Mouse (Mus musculus): ENCODE results near the gene Slamf6. TPM values are rescaled to one million over a fixed set of nuclear protein-coding genes. Genes with fewer than 3 reads are reported as not detected.

Gene Slamf6
- polyA plus RNA-seq, 1 experiment from 2014 or later, result not detected

DNA sequence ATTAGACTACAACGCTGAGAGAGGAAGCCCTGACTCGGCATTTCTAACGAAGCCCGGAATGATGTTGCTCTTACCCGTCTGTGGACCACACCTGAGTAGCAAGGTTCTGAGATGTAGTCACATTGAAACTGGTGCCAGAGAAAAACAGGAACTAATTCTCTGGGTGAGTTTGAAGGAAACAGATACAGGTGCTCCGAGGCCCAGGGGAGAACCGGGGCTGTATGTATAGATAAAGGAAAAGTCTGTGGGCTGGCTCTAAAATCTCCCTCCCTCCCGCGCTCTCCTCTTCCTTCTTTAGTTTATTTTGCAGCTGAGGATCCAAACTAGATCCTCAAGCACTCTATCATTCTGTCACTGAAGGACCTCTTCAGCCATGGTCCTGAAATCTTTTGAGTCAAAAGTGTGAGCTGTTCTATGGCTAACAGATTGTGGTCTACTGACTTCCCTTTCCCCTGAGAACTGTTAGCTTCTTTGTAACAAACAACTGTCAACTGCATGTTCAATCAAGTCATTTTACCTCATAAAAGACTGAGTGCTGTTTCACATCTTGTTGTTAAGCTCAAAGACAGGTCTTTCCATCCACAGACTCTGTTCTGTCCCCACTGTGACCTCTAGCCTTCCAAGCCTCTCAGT lies 3.8 kb downstream of the Slamf6 start:
- no peaks in the 10 kb centered on the region for H3K4me1 ChIP-seq (ENCODE audit: control insufficient read depth, insufficient read depth, low read length)
- no peak for ATAC-seq (ENCODE audit: low read depth)
- H3K36me3 ChIP-seq (ENCODE audit: control insufficient read depth, insufficient read depth, low read length), result no peaks in the 10 kb centered on the region
- no peak overlapping the region for H3K4me3 ChIP-seq (ENCODE audit: low read depth, low read length)
- H3K4me2 ChIP-seq (ENCODE audit: low read depth, low read length), result no peak overlapping the region
- H3K9me3 ChIP-seq (ENCODE audit: control insufficient read depth, low read length), result no peaks in the 10 kb centered on the region
- H3K27me3 ChIP-seq (ENCODE audit: control insufficient read depth, insufficient read depth, low read length), result no peaks in the 10 kb centered on the region
- H3K27ac ChIP-seq (ENCODE audit: low read depth, low read length), result no peak overlapping the region
- no peak overlapping the region for H3K9ac ChIP-seq (replicated peaks; ENCODE audit: low read depth, low read length)
- 89% methylated on average over 9 of the region's 9 CpGs for WGBS

DNA sequence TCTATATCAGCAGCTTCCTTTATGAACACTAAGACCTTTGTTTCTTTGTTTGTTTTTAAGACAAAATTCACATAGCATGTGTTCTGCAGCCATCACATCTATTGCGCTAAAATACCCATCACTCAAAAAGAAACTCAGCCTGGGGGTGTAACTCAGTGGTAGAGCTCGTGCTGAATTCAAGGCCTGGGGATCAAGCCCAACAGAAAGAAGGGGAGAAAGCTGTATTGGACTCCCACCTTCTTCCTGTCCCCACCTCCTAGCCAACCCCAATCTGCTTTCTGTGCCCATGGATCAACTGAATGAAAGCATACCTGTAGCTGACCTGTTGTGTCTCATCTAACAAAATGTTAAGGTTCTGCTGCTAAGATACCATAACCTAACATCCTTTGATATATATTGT lies 4.3 kb downstream of the Slamf6 start:
- Histone ChIP-seq H3K4me1 (ENCODE audit: control insufficient read depth, insufficient read depth, low read length) (no peaks in the 10 kb centered on the region), H3K4me3 (ENCODE audit: low read depth, low read length) (no peak overlapping the region), H3K9me3 (ENCODE audit: control insufficient read depth, low read length) (no peaks in the 10 kb centered on the region), H3K27me3 (ENCODE audit: control insufficient read depth, insufficient read depth, low read length) (no peaks in the 10 kb centered on the region), H3K9ac (replicated peaks; ENCODE audit: low read depth, low read length) (no peak overlapping the region), H3K4me2 (ENCODE audit: low read depth, low read length) (no peak overlapping the region), H3K36me3 (ENCODE audit: control insufficient read depth, insufficient read depth, low read length) (no peaks in the 10 kb centered on the region), H3K27ac (ENCODE audit: low read depth, low read length) (no peak overlapping the region)
- 67% methylated on average over 2 of the region's 2 CpGs for WGBS
- no peak for ATAC-seq (ENCODE audit: low read depth)

GRCm38 (mm10) chr1:171922844-171923243 lies 5.5 kb downstream of the Slamf6 start:
- H3K9ac ChIP-seq (replicated peaks; ENCODE audit: low read depth, low read length), result no peak overlapping the region
- H3K36me3 ChIP-seq (ENCODE audit: control insufficient read depth, insufficient read depth, low read length), result no peaks in the 10 kb centered on the region
- no peak overlapping the region for H3K4me2 ChIP-seq (ENCODE audit: low read depth, low read length)
- 97% methylated on average over 5 of the region's 5 CpGs for WGBS
- no peak for ATAC-seq (ENCODE audit: low read depth)
- no peaks in the 10 kb centered on the region for H3K9me3 ChIP-seq (ENCODE audit: control insufficient read depth, low read length)
- no peak overlapping the region for H3K27ac ChIP-seq (ENCODE audit: low read depth, low read length)
- H3K4me1 ChIP-seq (ENCODE audit: control insufficient read depth, insufficient read depth, low read length), result no peaks in the 10 kb centered on the region
- H3K27me3 ChIP-seq (ENCODE audit: control insufficient read depth, insufficient read depth, low read length), result no peaks in the 10 kb centered on the region
- H3K4me3 ChIP-seq (ENCODE audit: low read depth, low read length), result no peak overlapping the region

DNA sequence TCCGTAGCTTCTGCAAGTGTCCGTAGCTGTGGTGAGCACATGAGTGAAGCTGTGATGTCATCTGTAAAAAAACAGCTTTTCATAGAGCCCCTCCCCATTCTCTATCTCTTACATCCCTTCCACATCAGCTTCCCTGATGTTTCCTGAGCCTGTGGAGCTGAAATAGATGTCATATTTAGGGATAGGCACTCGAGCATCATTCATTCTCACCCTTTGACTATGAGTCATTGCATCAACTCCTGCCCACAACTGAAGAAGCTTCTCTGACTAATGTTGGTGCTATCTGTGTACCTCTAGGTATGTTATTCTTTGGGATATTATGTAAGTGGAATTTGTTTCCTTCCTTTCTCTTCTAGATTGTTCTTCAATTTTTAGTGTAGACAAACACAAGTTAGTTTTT lies 7.6 kb downstream of the Slamf6 start:
- Histone ChIP-seq H3K4me3 (ENCODE audit: low read depth, low read length) (no peak overlapping the region), H3K27me3 (ENCODE audit: control insufficient read depth, insufficient read depth, low read length) (no peaks in the 10 kb centered on the region), H3K4me2 (ENCODE audit: low read depth, low read length) (no peak overlapping the region), H3K9me3 (ENCODE audit: control insufficient read depth, low read length) (no peaks in the 10 kb centered on the region), H3K9ac (replicated peaks; ENCODE audit: low read depth, low read length) (no peak overlapping the region), H3K4me1 (ENCODE audit: control insufficient read depth, insufficient read depth, low read length) (no peaks in the 10 kb centered on the region), H3K27ac (ENCODE audit: low read depth, low read length) (no peak overlapping the region), H3K36me3 (ENCODE audit: control insufficient read depth, insufficient read depth, low read length) (no peaks in the 10 kb centered on the region)
- WGBS, result 73% methylated on average over 3 of the region's 3 CpGs
- no peak for ATAC-seq (ENCODE audit: low read depth)

DNA sequence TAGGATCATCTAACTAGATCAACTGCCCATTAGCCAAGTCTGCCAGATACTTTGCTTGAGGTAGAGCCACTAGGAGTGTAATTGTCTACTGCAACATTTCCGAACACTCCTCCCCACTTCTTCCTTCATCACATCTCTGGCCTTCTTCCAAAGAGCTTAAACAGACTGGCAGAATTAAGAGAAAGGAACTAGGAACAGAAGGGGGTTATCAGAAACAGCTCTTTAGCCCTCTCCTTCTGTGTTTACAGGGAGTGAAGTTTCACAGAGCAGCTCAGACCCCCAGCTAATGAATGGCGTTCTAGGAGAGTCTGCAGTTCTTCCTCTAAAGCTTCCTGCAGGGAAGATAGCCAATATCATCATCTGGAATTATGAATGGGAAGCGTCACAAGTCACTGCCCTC lies 16.5 kb downstream of the Slamf6 start:
- Histone ChIP-seq H3K9ac (replicated peaks; ENCODE audit: low read depth, low read length) (no peak overlapping the region), H3K27me3 (ENCODE audit: control insufficient read depth, insufficient read depth, low read length) (no peaks in the 10 kb centered on the region), H3K4me3 (ENCODE audit: low read depth, low read length) (no peak overlapping the region), H3K27ac (ENCODE audit: low read depth, low read length) (no peak overlapping the region), H3K4me1 (ENCODE audit: control insufficient read depth, insufficient read depth, low read length) (no peaks in the 10 kb centered on the region), H3K36me3 (ENCODE audit: control insufficient read depth, insufficient read depth, low read length) (no peaks in the 10 kb centered on the region), H3K9me3 (ENCODE audit: control insufficient read depth, low read length) (no peaks in the 10 kb centered on the region), H3K4me2 (ENCODE audit: low read depth, low read length) (no peak overlapping the region)
- no peak for ATAC-seq (ENCODE audit: low read depth)
- 86% methylated on average over 3 of the region's 3 CpGs for WGBS

GRCm38 (mm10) chr1:171938952-171939948 lies 21.9 kb downstream of the Slamf6 start:
- Histone ChIP-seq H3K9ac (replicated peaks; ENCODE audit: low read depth, low read length) (no peak overlapping the region), H3K27ac (ENCODE audit: low read depth, low read length) (no peak overlapping the region), H3K4me3 (ENCODE audit: low read depth, low read length) (no peak overlapping the region), H3K27me3 (ENCODE audit: control insufficient read depth, insufficient read depth, low read length) (no peaks in the 10 kb centered on the region), H3K4me1 (ENCODE audit: control insufficient read depth, insufficient read depth, low read length) (no peaks in the 10 kb centered on the region), H3K9me3 (ENCODE audit: control insufficient read depth, low read length) (no peaks in the 10 kb centered on the region), H3K4me2 (ENCODE audit: low read depth, low read length) (no peak overlapping the region), H3K36me3 (ENCODE audit: control insufficient read depth, insufficient read depth, low read length) (no peaks in the 10 kb centered on the region)
- 87% methylated on average over 14 of the region's 14 CpGs for WGBS
- ATAC-seq (ENCODE audit: low read depth), result no peak

DNA sequence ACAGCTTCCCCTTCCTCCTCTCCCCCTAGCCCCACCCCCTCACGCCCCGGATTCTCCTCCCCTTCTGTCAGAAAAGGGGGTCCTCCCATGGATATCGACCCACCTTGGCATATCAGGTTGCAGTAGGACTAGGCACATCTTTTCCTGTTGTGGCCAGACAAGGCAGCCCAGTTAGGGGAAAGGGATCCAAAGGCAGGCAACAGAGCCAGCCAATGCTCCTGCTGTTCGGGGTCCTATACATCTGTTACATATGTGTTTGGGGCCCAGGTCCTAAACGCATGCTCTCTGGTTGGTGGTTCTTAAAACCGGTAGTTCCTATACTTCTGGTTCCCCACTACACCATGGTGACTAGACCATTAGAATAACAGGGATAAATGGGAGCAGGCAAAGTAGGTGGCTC lies 23.3 kb downstream of the Slamf6 start:
- no peaks in the 10 kb centered on the region for H3K27me3 ChIP-seq (ENCODE audit: control insufficient read depth, insufficient read depth, low read length)
- no peaks in the 10 kb centered on the region for H3K4me1 ChIP-seq (ENCODE audit: control insufficient read depth, insufficient read depth, low read length)
- no peak overlapping the region for H3K27ac ChIP-seq (ENCODE audit: low read depth, low read length)
- H3K4me3 ChIP-seq (ENCODE audit: low read depth, low read length), result no peak overlapping the region
- no peaks in the 10 kb centered on the region for H3K36me3 ChIP-seq (ENCODE audit: control insufficient read depth, insufficient read depth, low read length)
- WGBS, result 83% methylated on average over 6 of the region's 6 CpGs
- no peaks in the 10 kb centered on the region for H3K9me3 ChIP-seq (ENCODE audit: control insufficient read depth, low read length)
- H3K9ac ChIP-seq (replicated peaks; ENCODE audit: low read depth, low read length), result no peak overlapping the region
- ATAC-seq (ENCODE audit: low read depth), result no peak
- H3K4me2 ChIP-seq (ENCODE audit: low read depth, low read length), result no peak overlapping the region

GRCm38 (mm10) chr1:171946447-171946995 lies 29.2 kb downstream of the Slamf6 start:
- Histone ChIP-seq H3K9me3 (ENCODE audit: control insufficient read depth, low read length) (no peaks in the 10 kb centered on the region), H3K9ac (replicated peaks; ENCODE audit: low read depth, low read length) (no peak overlapping the region), H3K4me3 (ENCODE audit: low read depth, low read length) (no peak overlapping the region), H3K4me2 (ENCODE audit: low read depth, low read length) (no peak overlapping the region), H3K36me3 (ENCODE audit: control insufficient read depth, insufficient read depth, low read length) (no peaks in the 10 kb centered on the region), H3K27ac (ENCODE audit: low read depth, low read length) (no peak overlapping the region), H3K27me3 (ENCODE audit: control insufficient read depth, insufficient read depth, low read length) (no peaks in the 10 kb centered on the region), H3K4me1 (ENCODE audit: control insufficient read depth, insufficient read depth, low read length) (no peaks in the 10 kb centered on the region)
- 61% methylated on average over 6 of the region's 6 CpGs for WGBS
- ATAC-seq (ENCODE audit: low read depth), result no peak

Data from neural tube, embryonic 14.5 days (tissue).